Mouse (Mus musculus) cerebellum, adult (tissue): ENCODE measurements at regions not wholly inside any gene's neighbourhood (a gene's known extent, or its start where the extent isn't known, plus 50 kb on each side); places are given as distances from the start of the nearest gene placed in this dataset.

Experiments
- ATAC-seq: cut with Nextera tagmentation; 2 replicates; pipeline ENCODE4 v1.9.2; 2017; ENCODE audit warnings: mild to moderate bottlenecking, moderate library complexity, mixed read lengths; ENCODE audit not compliant: insufficient number of reproducible peaks, low FRiP score, low TSS enrichment

DNA sequence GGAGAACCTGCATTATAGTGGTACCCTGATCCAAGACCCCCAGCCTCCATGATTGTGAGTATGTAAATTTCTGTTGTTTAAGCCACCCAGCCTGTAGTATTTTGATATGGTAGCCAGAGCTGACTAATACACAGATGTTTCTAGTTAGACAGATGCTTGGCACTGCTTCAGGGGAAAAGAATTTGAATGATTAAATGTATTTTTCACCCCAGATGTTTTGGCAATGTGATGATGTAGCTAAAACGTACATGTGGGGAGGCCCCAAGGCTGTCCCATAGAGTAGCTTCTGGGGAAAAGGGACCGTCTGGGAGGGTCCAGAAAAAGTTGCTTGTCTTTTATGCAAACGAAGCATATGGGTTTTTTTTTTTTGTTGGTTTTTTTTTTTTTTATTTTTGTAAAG lies 654.8 kb downstream of the Slc4a3 start:
- ATAC-seq: no peak

DNA sequence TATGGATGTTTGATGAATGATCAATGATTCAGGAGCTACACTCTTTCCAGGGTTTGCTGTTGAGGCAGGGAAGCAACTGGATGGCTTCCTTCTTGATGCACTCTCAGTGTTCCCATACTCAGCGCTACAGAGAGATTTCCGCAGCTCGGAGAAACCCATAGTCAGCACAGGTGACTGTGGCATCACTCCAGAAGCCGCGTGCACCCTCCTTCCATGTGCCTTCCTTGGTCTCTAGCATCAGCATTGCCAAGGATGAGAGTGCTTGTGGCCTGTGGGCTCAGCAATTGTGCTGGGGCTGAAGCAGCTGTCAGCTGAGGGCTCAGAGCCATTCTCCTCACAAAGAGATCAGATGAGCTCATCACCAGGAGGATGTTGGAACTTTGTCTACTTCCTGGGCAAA lies 666.4 kb downstream of the Slc4a3 start:
- ATAC-seq: no peak

DNA sequence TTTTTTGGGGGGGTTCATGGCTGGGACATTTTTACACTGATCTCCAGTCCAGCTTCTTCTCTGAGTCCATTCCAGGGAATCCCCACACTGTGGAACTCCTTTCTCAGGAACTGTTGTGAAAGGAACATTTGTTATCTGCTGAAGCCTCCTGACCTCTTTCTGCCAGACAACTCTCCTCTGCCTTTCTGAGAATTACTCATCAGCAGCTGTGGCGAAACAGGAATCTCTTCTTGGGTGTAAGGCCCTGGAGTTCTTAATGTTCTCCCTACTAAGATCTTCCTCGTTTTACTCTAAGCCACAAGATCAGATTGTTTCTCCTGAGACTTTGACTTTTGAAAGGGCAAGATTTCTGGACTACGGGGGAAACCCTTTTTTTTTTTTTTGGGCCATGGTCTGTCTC lies 698.7 kb downstream of the Slc4a3 start:
- no peak for ATAC-seq

DNA sequence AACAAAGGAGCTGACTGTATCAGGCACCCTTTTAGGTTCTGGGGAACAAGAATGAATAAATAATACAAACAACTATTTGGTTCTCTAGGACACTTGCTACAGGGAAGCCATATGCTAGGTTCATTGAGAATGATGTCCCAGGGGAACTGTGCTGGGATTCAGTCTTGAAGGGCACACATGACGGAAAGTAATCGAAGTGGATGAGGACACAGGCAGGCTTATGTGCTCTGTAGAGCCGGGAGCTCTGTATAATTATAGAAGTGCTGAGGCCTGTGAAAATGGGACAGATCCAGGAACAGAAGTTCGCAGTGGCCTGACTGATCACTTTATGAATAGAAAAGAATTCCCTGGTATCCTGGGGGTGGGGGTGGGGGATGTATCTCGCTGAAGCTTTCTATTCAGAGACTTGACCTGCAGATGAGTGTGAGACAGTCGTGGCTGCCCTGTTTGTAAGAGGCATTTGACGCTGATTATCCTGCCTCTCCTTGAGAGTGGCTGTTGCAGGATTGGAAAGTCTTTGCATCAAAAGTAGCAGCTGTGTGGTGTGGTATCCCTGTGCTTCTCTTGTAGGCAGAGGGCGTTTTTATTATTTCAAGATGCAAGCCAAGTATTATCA lies 700.2 kb downstream of the Slc4a3 start:
- ATAC-seq: no peak

DNA sequence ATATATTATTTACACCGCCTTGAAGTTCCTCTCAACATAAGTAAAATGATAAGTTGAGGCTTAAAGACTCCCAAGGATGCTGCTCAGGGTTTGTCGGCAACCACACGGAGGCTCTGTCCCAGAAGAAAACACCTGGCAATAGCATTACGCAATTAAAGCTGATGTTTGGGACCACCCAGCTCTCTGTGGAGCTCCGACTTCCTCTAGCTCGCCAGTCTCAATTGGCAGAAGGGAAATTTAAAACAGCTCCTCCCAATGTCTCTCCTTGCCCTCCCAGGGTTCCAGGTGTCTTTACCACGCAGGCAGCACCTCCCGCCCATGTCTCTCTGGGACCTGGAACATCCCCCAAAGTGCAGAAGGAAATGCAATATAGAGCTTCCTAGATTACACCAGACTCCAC lies 701.1 kb downstream of the Slc4a3 start:
- no peak for ATAC-seq

DNA sequence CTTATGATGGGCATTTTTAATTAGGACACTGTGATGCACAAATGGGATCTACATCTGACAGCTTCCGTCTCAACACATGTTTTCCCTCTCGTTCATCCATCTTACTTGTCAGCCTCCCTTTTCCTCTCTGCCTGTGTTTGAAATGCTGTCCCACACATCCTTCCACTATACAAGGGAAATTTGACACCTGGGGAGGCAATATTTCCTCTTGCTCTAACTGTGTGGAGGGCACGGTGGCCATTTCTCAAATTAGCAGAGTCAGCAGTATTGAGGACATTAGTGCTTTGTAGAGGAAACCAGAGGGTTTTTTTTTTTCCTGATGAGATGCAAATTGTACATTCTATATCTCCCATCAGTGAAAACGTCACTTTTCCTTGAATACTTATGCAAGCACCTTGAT lies 712.2 kb downstream of the Slc4a3 start:
- no peak for ATAC-seq

DNA sequence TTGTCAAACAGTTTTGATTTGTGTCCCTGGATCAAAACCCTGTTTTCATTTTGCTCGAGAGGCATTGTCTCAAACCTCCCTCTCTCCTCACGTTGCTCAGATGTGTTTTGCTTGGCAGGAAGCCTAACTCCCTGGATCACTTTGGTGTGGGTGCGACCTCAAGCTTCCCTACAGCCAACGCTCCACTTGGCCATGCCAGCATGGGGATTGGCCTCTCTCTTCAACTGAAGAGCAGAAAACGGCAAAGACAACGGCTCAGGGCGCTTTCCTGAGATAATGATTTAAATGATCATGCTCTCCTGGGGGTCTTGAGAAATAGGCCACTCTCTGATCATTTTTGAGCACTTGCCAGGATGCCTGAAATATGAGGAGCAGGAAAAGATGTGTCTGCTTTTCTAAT lies 730.1 kb downstream of the Slc4a3 start:
- no peak for ATAC-seq

DNA sequence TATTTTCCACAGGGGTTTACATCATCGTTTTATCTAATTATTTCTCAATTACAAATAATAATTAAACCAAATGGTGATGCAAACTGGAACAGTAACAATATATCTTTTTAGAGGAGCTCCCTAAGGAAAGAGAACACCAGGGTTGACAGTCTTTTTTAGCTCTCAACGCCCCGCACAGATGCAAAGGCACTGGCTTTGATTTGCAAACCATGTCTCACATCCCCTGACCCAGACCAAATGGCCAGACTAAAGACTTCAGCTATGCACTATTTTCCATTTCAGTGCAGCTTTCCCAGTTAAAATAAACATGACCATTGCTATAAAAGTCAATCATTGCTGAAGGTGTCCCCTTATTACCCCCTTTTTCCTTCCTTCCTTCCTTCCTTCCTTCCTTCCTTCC lies 730.6 kb downstream of the Slc4a3 start:
- no peak for ATAC-seq

DNA sequence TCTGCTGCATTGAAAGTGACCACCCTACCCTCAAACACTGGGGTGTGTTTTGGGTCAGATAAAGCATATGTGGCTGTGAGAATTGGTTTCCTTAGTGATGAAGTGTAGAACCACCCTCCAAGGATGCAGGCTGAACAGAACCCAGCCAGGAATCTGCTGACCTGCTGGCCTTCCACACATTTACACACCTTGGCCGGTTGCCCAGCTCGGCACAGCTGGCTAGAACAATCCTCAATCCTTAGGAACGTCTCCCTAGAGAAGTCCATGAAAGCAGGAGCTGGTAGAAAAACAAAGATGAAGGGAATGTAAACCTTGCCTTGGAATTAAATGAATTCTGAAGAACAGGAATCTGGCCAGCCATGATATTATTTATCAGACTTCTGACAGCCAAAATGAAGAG lies 737.3 kb downstream of the Slc4a3 start:
- ATAC-seq: no peak

DNA sequence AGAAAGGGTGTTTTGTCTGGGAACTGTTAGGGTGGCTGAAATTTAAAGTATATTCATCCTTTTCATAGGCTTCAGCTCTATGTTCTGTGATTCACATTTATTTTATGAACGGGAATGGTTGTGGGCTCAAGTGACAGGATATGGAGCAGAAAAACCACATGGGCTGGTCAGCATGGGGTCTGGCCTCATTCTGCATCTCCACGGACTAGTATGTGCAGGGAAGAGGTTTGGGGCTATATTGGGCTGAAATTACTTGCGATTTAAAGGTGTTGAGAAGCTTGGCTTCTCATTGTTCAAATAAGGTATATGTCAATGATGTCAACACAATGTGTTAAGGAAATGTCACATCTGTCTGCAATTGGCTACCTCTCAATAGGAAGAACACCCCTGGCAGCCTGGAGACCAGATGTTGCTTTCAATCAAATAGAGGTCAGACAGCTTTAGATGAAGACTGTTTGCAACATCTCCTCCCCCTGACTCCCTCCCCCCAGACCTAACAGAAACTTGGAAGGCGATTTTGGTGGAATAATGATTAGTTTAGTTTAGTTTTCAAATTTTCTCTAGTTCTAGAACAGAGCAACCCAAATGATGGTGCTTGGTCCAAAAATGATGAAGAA lies 777.0 kb downstream of the Slc4a3 start:
- no peak for ATAC-seq

DNA sequence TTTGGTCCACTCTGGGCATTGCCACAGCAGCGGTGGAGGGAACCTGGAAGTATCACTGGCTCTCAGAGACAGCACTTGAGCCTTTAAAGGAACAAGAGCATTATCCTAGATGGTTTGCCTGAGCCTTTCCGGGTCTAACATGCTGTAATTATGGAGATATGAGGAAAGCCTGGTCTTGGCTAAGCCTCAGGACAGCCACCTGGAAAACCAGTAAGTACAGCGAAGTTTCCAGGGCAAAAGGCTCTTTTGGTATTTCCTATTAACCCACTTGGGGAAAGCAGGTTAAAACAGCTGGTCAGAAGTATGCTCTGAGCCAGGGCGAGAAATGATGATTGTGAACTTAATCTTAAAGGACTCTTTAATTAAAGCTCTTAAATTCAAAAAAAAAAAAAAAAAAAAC lies 777.5 kb downstream of the Slc4a3 start:
- no peak for ATAC-seq

DNA sequence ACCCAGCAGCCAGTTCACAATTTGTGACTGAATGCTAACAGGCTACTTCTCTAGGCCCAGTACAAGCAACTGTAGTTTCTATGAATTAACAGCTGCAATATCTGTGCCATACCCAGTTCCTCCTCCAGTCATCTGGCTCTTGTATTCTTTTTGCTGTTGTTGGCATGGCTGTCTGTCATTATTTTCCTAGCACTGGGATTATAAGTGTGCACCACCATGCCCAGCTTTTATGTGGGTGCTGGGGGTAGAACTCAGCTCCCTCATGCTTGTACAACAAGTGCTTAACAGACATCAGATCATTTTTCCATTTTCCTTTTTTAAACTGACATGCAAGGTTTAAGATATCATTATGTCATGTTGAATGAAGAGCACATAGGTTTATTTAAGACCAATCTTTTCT lies 789.9 kb downstream of the Slc4a3 start:
- ATAC-seq: no peak

DNA sequence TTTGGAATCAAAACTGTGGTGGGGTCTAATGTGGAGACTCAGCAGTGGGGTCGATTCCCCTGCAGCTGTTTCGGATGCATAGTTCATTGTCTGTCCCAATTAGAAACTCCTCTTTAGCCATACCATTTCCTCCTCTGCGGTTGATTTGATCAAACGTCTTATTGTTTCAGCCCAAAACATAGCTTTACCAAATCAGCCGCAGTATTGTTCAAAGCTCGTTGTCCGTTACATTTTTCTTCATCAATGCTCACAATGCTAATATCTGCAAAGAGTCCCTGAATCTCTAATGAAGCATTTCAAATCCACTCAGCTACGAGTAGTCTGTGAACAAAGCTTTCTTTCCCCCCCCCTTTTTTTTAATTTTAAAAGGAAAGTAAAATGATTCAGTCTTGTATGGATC lies 816.0 kb downstream of the Slc4a3 start:
- ATAC-seq: no peak

DNA sequence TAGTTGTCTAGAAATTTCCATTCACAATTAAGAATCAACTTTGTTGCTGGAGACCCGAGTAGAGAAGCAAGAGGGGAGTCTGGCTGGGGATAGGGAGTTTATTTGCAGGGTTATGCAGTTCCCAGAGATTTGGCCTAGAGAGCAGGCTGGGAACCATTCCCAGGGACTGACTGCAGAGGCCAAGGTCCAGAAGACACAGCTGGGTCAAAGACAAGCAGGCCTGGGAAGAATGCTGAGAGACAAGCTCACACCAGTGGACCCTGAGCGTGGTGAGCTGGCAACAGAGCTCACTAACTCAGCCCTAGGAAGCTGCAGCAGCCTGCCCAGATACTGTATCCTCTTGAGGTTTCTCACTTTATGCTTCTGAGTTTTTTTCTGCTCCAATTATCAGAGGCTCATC lies 827.9 kb downstream of the Slc4a3 start:
- ATAC-seq: no peak

DNA sequence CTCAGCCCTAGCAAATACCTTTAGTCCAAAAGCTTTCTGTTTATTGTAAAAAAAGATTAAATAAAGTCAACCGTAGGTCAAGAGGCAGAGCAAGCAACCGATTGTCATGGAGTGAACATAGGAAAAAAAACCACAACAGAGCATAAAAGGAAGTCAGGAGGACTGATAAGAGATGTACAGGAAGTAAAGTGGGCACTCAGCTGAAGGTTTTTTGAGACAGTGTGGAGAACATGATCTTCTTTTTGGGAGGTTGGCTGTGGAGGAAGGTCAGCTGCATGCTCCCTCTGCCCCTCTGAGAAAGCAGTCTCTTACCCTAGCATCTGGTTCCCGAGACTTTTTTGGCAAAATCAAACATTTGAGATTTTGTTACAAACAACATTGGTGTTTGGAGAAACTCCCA lies 832.1 kb downstream of the Slc4a3 start:
- ATAC-seq: no peak

DNA sequence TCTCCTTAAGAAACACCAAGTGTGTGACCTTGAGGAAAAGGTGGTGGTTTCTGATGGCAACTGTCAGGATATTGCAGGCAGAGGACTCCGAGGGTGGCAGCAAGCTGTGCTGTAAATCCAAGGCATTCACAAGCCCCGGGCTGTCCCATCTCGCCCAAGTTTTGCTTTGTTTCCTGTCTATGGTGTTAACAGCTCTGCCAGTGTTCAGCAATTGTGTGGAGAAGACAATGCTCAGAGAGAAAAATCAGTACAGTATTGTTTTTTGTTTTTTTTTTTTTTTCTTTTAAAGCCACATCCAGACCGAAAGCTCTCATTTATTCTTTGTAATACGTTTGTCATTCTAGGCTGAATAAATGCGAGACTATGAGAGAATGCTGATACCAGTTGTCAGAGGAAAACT lies 846.5 kb downstream of the Slc4a3 start:
- ATAC-seq: no peak

DNA sequence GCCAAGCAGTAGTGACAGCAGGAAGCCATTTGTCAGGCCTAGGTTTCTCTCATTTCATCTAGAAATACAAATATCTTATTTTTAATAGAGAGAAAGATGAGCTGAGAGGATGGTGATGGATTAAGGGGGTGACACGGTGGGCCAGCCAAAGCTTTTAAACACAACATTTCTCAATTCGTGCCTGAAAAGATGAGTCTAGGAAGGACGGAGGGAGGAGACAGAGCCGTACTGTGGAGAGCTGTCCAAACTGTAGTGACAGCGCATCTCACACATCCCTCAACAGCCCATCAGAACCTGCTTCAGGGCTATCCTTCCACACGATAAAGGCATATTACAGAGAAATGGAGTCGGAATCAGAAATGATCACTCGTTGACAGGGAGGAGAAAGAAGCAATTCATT lies 848.0 kb downstream of the Slc4a3 start:
- ATAC-seq: no peak

DNA sequence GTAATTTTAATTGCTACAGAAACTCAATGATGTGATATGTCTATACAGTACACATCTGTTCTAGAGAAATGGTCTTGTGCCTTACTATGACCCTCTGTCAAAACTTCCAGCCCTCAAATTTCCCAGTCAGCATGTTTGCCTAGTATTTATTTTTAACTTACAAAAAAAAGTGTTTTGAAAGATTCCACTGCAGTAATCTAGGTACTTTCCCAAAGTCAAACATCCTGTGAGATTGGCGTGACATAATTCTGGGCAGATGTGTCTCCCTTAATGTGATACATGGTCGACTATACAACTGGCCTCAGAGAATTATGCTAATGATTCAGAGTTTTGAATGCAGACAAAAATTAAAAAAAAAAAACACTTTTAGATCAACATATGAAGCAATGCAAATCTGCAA lies 856.8 kb downstream of the Slc4a3 start:
- no peak for ATAC-seq

DNA sequence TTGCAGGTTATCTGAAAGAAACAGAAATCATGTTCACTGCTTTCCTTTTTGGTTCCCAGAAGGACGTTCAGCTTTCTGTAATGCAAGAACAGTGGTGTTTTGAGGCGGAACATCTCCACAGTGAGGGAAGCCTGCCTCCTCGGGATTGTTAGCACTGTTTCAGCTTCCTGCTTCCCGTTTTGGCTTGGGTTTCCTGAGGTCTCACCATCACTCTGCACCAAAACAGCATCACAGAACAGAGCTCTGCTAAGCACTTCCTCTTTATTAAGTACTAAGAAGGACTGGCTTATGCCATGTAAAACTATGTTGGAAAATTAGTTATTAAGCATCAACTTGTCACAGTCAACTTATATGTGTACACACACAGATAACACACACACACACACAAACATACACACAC lies 857.9 kb downstream of the Slc4a3 start:
- ATAC-seq: no peak

DNA sequence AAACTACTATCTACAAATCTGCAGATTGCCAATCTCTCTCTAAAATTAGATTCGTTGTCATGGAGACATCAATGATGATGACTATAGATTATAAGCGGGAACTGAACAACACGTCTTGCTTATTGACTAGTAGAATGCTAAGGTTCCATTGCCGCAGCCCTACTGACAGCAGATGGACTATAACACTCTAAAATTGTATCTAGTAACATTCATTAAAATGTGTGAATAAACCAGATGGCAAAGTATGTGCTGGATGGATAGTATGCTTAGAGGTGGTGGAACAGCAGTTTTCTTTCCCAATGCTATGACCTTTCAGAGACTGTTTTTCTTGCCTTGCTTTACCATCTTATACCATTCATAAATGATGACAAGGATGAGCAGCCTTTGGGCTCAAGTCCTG lies 864.7 kb downstream of the Slc4a3 start:
- ATAC-seq: no peak

DNA sequence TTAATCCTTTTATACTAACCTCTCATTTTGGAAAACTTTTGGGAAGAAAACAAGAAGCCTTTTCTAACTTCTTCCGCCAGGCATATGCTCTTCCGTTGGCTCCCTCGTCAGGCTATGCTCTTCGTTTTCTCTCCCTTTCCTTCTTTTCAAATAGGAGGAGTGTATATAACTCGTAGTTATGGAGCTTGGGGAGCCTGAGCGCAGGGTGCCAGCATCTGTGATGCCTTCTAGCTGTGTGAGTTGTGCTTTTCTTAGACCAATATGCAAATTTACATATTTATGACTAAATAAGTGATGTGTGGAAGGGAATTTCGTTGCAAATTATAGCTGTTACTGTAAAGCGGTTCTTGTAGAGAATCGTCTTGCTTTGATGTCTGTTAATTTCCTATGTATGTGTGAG lies 874.5 kb downstream of the Slc4a3 start:
- no peak for ATAC-seq

DNA sequence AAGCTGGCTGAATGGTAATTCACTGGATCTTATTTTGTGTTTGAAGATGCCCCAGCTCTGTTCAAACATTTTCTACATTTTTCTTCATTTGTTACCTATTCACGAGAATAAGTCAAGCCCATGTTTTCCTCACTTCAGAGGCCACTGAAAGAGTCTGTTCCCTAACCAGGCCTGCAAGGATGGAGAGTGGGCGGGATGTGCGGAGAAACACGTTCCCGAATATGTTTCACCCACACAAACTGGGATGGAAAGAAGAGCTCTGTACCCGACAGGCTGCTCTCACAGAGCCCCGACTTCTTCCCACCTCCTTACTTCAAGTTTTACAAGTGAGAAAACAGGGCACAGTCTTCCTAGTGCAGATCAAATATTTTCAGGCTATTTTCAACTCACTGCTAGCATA lies 881.4 kb downstream of the Slc4a3 start:
- ATAC-seq: no peak
